Mouse (Mus musculus): ENCODE measurements at regions not wholly inside any gene's neighbourhood (a gene's known extent, or its start where the extent isn't known, plus 50 kb on each side); places are given as distances from the start of the nearest gene placed in this dataset.

DNA sequence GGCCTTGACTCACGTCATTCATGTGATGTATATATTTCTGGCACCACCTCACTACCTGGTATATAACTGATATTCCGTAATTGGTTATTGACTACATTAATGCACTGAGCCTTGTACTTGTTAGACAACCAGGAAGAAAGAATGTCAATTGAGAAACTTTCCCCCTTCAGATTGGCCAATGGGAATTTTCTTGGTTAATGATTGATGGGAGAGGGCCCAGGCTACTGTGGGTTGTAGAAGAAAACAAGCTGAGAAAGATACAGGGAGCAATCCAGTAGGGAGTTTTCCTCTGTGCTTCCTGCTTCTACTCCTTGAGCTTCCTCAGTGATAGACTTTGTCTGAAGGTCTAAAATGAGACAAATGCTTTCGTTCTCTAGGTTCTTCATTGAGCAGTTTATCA, 1866.1 kb upstream of the Lrrc6 start:
- no peak for DNase-seq (ENCODE audit: extremely low spot score)

DNA sequence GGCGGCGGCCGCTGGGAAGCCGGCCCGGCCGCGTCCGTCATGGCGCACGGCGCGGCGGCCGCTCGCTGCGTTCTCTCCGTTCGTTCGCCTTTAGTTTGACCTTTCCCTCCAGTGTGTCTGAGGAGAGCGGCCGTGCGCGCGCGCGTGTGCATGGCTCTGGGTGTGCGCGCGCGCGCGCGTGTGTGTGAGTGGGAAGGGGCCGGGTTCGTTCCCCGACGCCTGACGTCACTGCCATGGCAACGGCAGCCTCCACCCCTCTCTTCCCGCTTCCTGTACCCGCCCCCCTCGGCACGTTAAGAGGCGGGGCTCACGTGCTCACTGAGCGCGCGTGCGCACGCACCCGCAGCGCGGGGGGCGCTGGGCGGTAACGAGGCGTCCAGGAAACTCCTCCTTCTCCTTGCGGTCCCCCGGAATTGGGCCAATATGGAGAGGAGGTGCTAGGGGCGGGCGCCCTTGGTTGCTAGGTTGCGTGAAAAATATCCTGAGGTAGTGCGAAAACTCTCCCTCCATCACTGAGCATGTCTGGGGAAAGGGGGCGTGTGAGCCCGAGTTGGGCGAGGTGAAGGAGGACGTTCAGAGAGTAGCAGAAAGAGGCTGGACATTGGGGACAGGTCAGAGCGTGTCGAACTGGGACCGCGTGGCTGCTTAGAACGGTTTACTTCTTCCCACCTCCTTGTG, 1862.5 kb upstream of the Lrrc6 start:
- DNase-seq (ENCODE audit: extremely low spot score) = peak; percentile 98

DNA sequence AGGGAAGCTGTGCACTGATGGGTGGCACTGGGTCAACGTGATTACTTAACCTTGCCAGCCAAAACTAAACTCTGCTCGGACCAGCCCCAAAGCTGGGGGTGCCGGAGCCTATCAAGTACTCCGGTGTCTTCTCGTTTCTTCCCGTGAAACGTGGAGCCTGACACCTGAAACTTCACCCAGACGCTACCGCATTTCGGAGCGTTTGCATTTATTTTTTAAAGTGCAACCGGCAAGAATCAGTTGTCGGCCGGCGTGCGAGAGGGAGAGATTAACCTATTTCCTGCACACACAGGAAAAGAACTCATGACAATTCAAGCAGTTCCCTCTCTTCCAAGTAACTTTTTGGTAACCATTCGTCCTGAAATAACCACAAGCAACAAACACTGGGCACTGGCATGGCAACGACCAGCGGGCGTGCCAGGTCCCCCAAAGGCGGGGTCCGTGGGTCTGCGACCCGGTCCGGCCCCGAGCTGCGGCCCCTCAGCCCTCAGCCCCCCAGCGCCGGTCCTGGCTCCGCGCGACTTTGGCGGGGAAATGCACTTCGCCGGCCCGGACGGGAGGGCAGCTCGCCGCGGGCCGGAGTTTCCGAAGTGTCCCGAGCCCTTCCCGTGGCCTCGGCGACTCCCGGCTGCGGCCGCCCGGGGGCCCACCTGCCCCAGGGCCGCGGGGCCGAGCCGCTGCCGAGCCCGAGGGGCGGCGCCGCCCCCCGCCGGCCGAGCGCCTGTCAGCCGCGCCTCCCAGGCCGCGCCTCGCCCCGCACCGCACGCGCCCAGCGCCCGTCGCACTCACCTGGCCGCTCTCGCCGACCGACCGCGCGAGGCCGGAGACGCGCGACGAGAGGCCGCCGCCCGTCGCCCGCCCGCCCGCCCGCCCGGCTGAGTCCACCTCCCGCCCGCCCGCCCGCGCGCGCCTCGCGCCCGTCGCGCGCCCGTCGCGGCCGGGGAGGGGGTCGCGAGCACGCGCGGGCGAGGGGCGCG, 1861.7 kb upstream of the Lrrc6 start:
- DNase-seq (ENCODE audit: extremely low spot score) = peak; percentile 48

DNA sequence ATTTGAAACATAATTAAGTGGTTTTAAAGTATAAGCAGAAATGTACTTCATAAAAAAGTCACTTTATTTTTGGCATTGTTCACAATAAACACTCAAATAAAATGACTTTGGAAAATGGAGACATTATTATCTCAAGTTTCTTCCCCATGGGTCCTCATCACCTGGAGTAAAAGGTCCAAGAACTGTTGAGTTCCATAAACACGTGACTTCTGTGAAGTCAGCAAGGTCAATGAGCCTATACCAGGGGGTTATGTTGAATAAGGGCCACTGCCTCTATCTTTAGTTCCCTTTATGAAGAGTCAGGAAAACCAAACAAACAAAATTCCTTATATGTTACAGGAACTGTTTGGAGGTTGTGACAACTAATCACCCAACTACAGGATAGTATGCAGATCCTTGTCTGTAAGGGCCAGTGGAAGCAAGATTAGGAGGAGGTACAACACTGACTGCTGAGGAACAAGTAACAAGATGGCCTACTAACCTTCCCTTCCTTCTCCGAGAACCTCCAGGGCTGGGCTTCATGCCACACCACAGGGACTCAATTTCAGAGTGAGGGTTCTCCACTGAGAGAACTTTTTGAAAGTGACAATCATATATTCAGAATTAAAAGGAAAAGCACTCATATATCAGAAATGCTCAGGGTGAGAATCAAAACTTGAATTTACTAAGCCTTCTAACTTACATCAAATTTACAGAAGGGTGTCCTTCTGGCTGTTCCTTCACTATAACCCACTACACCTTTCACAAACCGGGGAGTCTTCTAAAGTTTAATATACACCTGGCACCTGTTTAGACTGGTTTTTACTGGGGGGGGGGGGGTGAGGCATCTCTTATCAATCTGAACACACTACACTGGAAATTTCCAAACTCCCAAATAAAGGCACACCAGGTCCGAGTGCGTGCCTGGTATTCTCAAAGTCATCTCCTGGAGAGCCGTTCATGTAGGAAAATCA, 1860.5 kb upstream of the Lrrc6 start:
- DNase-seq (ENCODE audit: extremely low spot score) = peak; percentile 1

DNA sequence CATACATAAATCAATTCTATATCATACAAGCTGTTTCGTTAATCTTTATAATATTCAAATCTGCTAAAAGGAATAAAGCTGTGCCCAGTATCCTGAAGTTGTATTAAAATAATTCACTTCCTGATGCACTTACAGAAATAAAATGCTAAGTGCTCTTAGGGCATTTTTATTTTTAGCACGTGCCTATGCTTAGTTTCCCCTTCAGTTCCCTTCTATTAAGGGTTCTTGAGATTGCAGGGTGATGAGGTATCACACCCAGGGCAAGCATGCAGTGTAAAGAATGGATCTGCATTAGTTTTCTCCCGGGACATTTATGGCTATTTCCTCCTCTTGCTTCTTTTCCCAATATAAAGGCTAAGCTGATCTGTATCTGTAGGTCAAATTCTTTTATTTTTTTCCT, 1858.8 kb upstream of the Lrrc6 start:
- DNase-seq (ENCODE audit: extremely low spot score) = no peak

DNA sequence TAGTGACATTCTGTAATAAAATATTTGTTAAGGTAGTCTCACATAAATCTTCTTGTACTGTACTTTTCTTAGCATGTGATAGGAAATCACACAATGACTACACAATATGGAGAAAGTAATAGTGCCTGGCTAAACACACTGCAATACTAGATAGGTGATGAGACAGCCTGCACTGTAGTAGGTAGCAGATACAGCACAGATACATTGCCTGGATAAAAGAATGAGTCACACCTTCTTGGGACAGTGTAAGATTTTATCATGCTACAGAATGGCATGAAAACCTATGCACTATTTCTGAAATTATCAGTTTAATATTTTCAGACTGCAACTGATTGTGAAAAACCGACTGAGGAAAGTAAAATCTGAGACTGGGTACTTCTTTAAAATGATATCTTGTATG, 1855.2 kb upstream of the Lrrc6 start:
- DNase-seq (ENCODE audit: extremely low spot score) = no peak

DNA sequence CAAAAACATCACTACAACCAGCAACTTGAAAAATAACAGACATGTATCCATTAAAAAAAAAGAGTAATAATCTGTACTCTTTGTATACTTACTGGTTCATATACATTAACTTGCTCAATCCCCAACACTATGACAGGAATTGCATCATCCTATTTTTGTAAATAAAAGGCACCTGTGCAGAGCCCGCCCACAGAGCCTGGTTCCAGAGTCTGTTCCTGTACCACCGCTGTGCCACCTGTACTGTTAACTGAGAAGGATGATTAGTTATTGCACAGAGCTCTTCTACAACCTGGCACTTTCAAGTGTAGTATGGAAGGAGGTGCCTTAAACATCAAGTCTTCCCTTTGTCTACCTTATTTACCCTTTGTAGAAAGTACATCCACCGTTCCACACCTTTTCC, 1843.9 kb upstream of the Lrrc6 start:
- no peak for DNase-seq (ENCODE audit: extremely low spot score)

DNA sequence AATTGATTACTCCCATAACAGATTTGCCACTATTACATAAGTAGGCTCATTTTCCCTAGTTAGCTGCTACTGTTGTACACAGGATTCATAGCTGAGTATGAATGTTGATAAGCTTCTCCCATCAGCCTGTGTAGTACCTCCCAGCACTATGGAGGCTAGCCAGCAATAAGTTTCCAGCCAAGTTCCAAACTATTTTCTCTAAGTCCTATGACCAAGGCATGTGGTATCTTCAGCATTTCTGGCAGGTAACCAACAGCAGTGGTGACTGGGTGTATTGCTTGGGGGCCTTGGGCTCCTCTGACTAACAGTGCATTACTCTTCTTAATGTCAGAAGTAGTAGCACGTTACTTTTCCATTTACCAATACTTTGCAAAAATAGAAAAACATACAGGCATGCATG, 1841.8 kb upstream of the Lrrc6 start:
- DNase-seq (ENCODE audit: extremely low spot score) = no peak

DNA sequence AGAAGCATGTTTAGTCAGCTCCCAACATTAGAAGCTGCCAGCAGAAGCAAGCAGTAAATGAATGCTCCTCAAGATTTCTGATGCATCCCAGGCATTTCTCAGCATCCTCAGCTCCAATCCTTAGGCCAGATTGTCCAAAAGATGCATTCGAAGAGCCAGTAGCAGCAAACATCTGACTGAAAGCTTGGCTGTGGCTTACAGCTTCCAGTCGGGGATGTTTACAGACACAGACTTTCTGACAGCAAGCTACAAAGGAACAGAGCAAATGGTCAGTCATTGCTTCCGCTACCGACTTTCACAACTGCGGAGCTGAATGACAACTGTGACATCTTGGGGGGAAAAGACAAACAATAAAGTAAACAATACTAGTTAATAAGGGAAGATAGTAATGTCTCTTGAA, 1840.3 kb upstream of the Lrrc6 start:
- DNase-seq (ENCODE audit: extremely low spot score) = no peak

DNA sequence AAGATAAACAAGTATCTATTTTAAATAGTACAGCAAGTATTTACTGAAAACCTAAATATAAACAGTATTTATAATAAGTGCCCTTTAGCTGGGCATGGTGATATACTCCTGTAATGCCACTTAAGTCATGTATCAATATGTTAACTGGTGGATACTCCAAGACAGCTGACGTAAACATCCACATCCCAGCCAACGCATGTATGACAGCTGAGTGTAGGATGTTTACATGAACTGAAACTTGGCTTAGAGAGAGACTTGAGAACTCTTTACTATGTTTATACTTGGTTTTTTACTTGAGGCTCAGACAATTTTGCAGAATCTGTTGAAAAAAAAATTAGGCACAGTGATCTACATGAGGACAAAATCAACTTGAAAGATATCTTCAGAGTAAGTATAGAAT, 1836.6 kb upstream of the Lrrc6 start:
- no peak for DNase-seq (ENCODE audit: extremely low spot score)

DNA sequence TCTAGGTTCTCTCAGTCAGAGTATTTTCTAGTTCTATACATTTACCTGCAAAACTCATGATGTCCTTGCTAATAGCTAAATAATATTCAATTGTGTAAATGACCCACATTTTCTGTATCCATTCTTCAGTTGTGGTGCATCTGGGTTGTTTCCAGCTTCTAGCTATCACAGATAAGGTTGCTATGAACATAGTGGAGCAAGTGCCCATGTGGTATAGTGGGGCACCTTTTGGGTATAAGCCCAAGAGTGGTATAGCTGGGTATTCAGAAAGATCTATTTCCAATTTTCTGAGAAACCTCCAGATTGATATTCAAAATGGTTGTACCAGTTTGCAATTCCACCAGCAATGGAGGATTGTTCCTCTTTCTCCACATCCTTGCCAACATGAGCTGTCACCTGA, 1835.1 kb upstream of the Lrrc6 start:
- DNase-seq (ENCODE audit: extremely low spot score) = no peak

DNA sequence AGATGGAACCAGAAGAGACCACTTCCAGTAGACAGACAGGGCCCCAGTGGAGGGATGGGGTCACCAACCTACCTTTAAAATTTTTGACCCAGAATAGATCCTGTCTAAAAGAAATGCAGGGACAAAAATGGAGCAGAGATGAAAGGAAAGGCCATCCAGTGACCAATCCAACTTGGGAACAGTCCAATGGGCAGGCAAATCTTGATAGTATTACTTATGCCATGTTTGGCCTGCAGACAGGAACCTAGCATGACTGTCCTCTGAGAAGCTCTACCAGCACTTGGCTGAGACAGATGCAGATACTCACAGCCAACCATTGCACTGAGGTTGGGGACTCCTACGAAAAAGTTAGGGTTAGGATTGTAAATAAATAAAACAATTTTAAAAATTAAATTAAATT, 1815.4 kb upstream of the Lrrc6 start:
- no peak for DNase-seq (ENCODE audit: extremely low spot score)
